Mouse (Mus musculus) olfactory bulb, adult 2 months (tissue): Measurements from ENCODE around the gene Hoxc12. TPM values are rescaled to one million over a fixed set of nuclear protein-coding genes. Genes with fewer than 3 reads are reported as not detected.

ENCODE experiments used
- H3K27ac ChIP-seq: fragments of 200-500 bp; 2 replicates; pipeline ENCODE4 v1.5.1; 2012; ENCODE audit warnings: low read depth, low read length; ENCODE audit not compliant: insufficient read depth
- H3K4me1 ChIP-seq: fragments of 200-500 bp; 2 replicates; pipeline ENCODE4 v1.6.1; 2012; ENCODE audit warnings: low read length; ENCODE audit not compliant: control insufficient read depth, insufficient read depth
- H3K4me3 ChIP-seq: fragments of 200-500 bp; 2 replicates; pipeline ENCODE4 v1.5.1; 2012; ENCODE audit warnings: mild to moderate bottlenecking, low read depth, low read length, moderate library complexity; ENCODE audit not compliant: insufficient read depth
- CTCF ChIP-seq: fragments of 200-500 bp; IDR thresholded peaks from 2 replicates; pipeline ENCODE4 v1.5.1; 2012; ENCODE audit warnings: low read depth, mild to moderate bottlenecking, low read length, moderate library complexity; ENCODE audit not compliant: insufficient read depth
- POLR2A ChIP-seq: fragments of 200-500 bp; IDR thresholded peaks from 2 replicates; pipeline ENCODE4 v1.6.1; 2012; ENCODE audit warnings: mild to moderate bottlenecking, low read depth, low read length, moderate library complexity; ENCODE audit not compliant: insufficient read depth
- WGBS: fragments of 180-500 bp; shearing (Covaris S2); methylation state at CpG from one replicate; pipeline ENCODE4 v1.1.7; 2018; 5-methylcytosine and 5-hydroxymethylcytosine counted together
- polyA plus RNA-seq: library from polyadenylated mRNA; stranded (reverse); fragments of >200 nt; gene quantifications from 2 replicates; pipeline ENCODE4 v1.2.4, GENCODE M21; 2012; ENCODE audit warnings: low replicate concordance; ENCODE audit not compliant: missing spikeins, insufficient read depth, insufficient read length

Gene Hoxc12
- polyA plus RNA-seq, 1 experiment: not detected

DNA sequence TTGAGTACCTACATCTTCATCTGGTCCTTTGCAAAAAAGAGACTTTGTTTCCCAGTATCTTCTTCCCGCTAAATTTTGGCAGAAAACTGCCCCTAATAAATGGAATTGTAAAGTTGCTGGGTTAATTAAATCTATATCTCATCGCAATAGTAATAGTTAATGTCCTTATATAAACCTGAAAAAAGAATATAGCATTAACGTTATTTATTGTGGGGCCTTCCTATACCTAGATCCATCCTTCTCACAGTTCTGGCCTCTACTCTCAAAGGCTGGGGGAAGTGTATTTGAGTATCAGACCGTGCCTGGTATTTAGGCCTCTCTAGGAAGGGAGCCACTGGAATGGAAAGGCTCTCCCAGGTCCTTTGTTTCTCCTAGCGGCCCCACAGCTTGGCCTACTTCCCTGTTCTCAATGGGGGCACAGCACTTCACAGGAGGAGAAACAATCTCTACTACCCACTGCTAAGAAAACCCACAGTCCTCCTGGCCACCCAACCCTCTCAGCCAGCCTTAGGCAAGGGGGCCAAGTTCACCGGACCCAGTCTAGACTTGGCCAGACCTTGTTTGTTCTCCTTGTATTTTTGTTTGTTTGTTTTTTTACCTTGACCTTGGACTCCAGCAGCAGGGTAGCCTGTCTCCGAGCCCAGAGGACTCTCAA lies 17.8 kb upstream of the Hoxc12 start:
- Histone ChIP-seq H3K27ac (no peak overlapping the region), H3K4me1 (peaks cover 4% of the 10 kb centered on the region; the same call in 1 of the 2 replicates), H3K4me3 (no peak overlapping the region)
- no peak for TF ChIP-seq POLR2A
- no peak for TF ChIP-seq CTCF
- WGBS: 5% methylated on average over 7 of the region's 7 CpGs

DNA sequence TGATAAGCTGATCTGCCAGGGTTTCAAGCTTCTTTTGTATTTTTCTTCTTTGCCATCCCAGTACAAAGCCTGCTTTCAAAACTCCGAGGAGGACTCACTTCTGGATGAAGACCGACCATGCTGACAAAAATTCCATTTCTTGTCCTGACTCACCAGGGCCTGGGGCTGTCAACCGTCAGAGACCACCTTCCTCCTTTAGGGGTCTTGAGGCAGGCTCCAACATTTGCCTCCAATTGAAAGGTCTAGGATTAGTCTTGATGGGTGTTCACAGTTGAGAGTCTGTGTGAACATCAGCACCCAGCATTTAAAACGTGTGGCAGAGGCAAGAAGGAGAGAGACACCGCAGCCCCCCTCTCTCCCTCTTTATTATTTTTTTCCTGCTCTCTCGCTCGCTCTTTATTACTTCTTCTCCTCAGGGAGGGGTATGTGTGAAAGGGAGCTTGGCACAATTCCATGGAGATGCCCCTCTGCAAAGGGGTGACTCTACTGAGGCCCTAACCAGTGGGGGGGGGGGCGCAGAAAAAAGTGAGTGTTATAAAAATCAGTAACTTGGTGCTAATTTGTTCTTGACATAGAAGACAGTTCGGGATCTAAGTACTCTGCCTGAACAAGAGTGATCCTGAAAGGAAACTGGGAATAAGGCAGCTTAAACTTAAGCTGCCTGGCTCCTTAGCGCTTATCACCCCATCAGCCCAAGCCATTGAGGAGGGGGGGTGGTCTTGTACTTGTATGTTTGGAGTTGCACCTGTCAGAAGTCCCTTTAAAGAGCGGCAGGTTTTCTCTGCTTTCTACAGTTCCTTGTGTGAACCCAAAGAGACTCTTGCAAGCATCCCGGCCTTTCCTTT lies 17.0 kb upstream of the Hoxc12 start:
- Histone ChIP-seq H3K4me3 (no peak overlapping the region), H3K27ac (no peak overlapping the region), H3K4me1 (peaks cover 4% of the 10 kb centered on the region; the same call in 1 of the 2 replicates)
- 3% methylated on average over 12 of the region's 12 CpGs for WGBS
- TF ChIP-seq POLR2A (no peak), CTCF (no peak)

DNA sequence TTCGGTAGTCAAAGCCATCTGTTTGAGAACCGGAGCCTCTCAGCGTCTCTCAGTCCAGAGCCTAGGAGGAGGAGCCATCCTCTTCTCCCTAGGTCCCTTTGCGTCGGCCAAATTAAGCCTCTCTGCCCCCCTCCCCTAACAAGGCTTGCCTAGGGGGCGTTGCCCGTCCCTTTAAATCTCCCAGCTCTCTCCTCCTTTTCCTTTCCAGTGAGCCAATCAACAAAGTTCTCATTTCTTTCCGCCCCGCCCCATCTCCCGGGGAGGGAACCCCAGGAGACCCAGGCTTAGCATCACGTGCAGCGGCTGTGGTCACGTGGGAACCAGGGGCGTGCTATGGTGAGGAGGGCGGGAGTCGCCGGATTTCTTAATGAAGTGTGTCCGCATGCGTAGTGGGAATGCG lies 15.9 kb upstream of the Hoxc12 start:
- WGBS: 2% methylated on average over 19 of the region's 20 CpGs
- H3K4me1 ChIP-seq: peaks cover 4% of the 10 kb centered on the region; the same call in 1 of the 2 replicates
- no peak overlapping the region for H3K4me3 ChIP-seq
- TF ChIP-seq POLR2A (no peak), CTCF (no peak)
- no peak overlapping the region for H3K27ac ChIP-seq

DNA sequence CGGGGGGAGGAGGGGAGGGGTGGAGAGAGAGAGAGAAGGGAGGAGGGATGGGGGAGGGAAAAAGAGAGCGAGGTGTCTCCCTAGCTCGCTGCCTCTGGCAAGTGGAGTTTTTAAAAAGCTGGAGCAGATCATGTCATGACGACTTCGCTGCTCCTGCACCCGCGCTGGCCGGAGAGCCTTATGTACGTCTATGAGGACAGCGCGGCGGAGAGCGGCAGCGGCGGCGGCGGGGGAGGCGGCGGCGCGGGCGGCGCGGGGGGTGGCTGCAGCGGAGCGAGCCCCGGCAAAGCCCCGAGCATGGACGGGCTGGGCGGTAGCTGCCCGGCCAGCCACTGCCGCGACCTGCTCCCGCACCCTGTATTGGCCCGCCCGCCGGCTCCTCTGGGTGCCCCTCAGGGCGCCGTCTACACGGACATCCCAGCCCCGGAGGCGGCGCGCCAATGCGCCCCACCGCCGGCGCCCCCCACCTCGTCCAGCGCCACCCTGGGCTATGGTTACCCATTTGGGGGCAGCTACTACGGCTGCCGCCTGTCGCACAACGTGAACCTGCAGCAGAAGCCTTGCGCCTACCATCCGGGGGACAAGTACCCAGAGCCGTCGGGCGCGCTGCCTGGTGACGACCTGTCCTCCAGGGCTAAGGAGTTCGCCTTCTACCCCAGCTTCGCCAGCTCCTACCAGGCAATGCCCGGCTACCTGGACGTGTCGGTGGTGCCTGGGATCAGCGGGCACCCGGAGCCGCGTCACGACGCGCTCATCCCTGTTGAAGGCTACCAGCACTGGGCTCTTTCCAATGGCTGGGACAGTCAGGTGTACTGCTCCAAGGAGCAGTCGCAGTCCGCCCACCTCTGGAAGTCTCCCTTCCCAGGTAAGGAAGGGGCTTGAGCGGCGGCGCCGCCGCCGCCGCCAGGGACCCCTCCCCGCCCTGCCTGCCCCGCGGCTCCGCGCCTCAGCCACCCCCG lies 15.2 kb upstream of the Hoxc12 start, which contains the start of gene Hoxc13:
TSS of gene Hoxc13 (plus strand) at position 51 of the 959 bp plus-strand sequence.
- no peak for TF ChIP-seq POLR2A
- TF ChIP-seq CTCF: no peak
- 2% methylated on average over 87 of the region's 88 CpGs for WGBS
- H3K4me3 ChIP-seq: no peak within 1 kb of the TSS
- H3K27ac ChIP-seq: no peak within 1 kb of the TSS
- H3K4me1 ChIP-seq: peaks cover 4% of the 10 kb centered on the region; the same call in 1 of the 2 replicates

DNA sequence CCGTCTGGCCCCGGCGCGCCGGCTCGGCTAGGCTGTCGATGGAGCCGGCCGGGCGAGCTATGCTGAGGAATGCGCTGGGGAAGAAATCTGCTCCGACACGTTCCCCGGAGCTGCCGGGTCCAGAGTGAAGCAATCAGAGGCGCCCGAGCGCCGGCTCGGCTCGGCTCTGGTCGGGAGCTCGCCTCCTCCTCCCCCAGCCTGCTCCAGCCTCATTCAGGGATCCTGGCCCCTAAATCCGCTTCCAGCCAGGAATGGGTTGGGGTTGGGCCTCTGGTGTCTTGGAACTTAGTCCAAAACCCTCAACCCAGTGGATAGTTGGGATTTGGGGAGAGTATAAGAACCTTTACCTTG lies 14.6 kb upstream of the Hoxc12 start:
- no peak overlapping the region for H3K27ac ChIP-seq
- TF ChIP-seq CTCF: no peak
- no peak for TF ChIP-seq POLR2A
- no peak overlapping the region for H3K4me3 ChIP-seq
- peaks cover 4% of the 10 kb centered on the region; the same call in 1 of the 2 replicates for H3K4me1 ChIP-seq
- 2% methylated on average over 24 of the region's 24 CpGs for WGBS

DNA sequence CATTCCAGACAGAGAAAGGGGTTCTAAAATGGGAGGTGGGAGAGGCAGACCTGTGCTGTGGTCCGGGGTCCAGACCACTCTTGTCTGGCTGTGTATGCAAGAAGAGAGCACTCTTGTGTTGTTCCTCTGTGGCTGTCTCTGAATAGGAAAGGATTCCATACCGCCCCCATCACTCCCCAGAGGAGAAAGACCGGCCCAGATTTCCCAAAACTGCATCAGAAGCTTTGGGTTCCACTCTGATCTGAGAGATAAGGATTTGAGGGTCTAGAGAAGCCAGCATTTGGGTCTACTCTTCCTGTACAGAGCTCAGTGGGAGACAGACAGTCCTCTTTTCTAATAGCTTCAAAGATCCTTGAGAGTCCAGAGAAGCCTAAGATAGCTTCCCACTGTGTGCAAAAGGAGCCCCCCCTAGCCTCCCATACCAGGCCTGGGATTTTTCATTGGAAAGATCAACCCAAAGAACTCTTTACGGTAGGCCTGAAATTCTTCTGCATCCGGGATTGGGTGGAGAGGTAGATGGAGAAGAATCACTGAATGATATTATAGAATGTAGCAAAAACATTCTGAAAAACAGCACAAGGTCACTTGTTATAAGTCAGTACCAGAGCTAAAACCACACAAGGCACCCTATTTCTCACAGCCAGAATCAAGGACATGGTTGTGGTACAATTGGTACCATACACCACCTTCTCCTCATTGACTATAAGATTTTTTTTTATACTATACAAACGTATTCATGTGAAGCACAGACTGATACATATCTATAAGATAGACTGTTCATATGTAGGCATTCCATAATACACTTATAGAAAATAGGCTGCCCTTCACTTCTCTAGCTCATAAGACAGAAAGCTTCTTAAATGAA lies 13.7 kb upstream of the Hoxc12 start:
- no peak overlapping the region for H3K27ac ChIP-seq
- peaks cover 4% of the 10 kb centered on the region; the same call in 1 of the 2 replicates for H3K4me1 ChIP-seq
- no peak overlapping the region for H3K4me3 ChIP-seq
- TF ChIP-seq POLR2A: no peak
- no peak for TF ChIP-seq CTCF
- 16% methylated on average over 6 of the region's 6 CpGs for WGBS

DNA sequence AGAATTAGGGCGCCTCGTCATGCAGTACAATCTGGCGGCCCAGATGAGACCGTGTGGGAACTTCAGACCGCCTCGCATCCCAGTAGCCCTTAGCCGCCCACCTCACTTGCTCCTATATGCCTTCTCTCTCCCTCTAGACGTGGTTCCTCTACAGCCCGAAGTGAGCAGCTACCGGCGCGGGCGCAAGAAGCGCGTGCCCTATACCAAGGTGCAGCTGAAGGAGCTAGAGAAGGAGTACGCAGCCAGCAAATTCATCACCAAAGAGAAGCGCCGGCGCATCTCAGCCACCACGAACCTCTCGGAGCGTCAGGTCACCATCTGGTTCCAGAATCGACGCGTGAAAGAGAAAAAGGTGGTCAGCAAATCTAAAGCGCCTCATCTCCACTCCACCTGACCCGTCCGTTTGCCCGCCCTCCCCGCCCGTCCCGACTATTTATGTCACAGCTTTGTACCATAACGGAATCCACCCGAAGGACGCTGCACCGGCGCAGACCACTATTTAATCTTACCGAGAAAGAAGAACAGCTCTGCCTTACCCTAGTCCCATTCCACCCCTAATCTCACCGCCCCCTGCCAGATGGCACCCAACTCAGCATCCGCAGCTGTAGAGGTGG lies 9.4 kb upstream of the Hoxc12 start:
- 1% methylated on average over 40 of the region's 40 CpGs for WGBS
- H3K27ac ChIP-seq: no peak overlapping the region
- TF ChIP-seq POLR2A (no peak), CTCF (no peak)
- no peaks in the 10 kb centered on the region for H3K4me1 ChIP-seq
- H3K4me3 ChIP-seq: no peak overlapping the region
